Mouse (Mus musculus): ENCODE measurements around the gene Rimklb.

- TF ChIP-seq CTCF (IDR thresholded peaks at IDR 0.05) (no peak), EP300 (IDR thresholded peaks at IDR 0.05) (no peak)
Measured at GRCm38 (mm10) chr6:122435270-122435669, 63.3 kb downstream of the Rimklb start.

All from lung, postnatal 0 days (tissue).